In the genomic region with DNA sequence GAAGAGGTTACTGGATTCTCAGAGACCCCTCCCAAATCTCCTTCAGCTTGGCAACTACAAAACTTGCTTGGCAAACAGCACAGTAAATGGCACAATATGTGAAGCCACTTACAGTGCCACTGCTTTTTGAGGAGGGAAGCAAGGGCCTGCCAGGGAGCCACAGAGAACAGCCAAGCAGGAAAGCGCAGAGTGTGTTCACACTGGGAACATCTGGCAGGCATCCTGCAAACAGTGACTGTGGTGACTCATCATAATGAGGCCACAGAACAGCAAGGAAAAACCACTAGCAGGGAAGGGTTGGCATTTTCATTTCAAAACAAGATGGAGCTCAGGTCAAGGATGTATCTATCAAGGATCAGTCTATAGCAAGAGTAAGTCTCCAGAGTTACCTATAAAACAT, we compare ENCODE assay signal across 8 mouse cellular contexts. TPM values are rescaled to one million over a fixed set of nuclear protein-coding genes. Genes with fewer than 3 reads are reported as not detected.
DNase-seq lines count a peak whose midpoint lies in the region; ATAC-seq and TF ChIP-seq lines count a peak whose summit lies in the region.

No protein-coding gene starts in this region.

- H3K9ac ChIP-seq in midbrain, embryonic 15.5 days: no peak overlapping the region
- H3K9ac ChIP-seq in midbrain, embryonic 13.5 days (replicated peaks): no peak overlapping the region
- H3K9ac ChIP-seq in heart, adult 2 months (ENCODE audit: low read depth, low read length): peak overlapping the region; percentile 25; the same call in 1 of the 2 replicates

- no peak overlapping the region for H3K4me3 ChIP-seq in midbrain, embryonic 15.5 days
- no peak overlapping the region for H3K4me3 ChIP-seq in midbrain, embryonic 13.5 days (replicated peaks)
- no peak overlapping the region for H3K4me3 ChIP-seq in heart, adult 2 months

- WGBS in midbrain, embryonic 15.5 days: 75% methylated on average over 1 of the region's 1 CpGs
- WGBS in midbrain, embryonic 13.5 days: 88% methylated on average over 1 of the region's 1 CpGs
- 0% methylated on average over 1 of the region's 1 CpGs for WGBS in heart, adult 2 months

- H3K79me2 ChIP-seq in heart, adult 2 months (replicated peaks; ENCODE audit: control insufficient read depth, insufficient read depth, low read length): peaks cover 9% of the 10 kb centered on the region

- TF ChIP-seq CTCF in heart, adult 2 months (IDR thresholded peaks at IDR 0.05): no peak

- peak; percentile 88 for DNase-seq in brain, adult 2 months (ENCODE audit: low read depth, low spot score)
- peak; percentile 75 to 85 for DNase-seq in heart, adult 2 months
- DNase-seq in kidney, postnatal 14 days: peak; percentile 70
- DNase-seq in lung, adult 18-20 months: peak; percentile 80 to 86
- DNase-seq in telencephalon, adult 2 months (ENCODE audit: low read depth, low spot score): peak; percentile 38

- H3K36me3 ChIP-seq in midbrain, embryonic 15.5 days (replicated peaks): no peaks in the 10 kb centered on the region
- no peaks in the 10 kb centered on the region for H3K36me3 ChIP-seq in midbrain, embryonic 13.5 days
- H3K36me3 ChIP-seq in heart, adult 2 months (ENCODE audit: control insufficient read depth, insufficient read depth, low read length): peaks cover 10% of the 10 kb centered on the region

- TF ChIP-seq EP300 in heart, adult 2 months (IDR thresholded peaks at IDR 0.05; ENCODE audit: insufficient read depth, low read depth, low read length): peak; percentile 62; the same call in 1 of the 2 replicates

- no peaks in the 10 kb centered on the region for H3K27me3 ChIP-seq in midbrain, embryonic 15.5 days (replicated peaks)
- H3K27me3 ChIP-seq in midbrain, embryonic 13.5 days: no peaks in the 10 kb centered on the region
- H3K27me3 ChIP-seq in heart, adult 2 months (ENCODE audit: control insufficient read depth, insufficient read depth, low read length): no peaks in the 10 kb centered on the region

- intact Hi-C loops in heart, adult 2 months (cut with DNase I): no loop called here

- H3K4me2 ChIP-seq in midbrain, embryonic 15.5 days: no peak overlapping the region
- no peak overlapping the region for H3K4me2 ChIP-seq in midbrain, embryonic 13.5 days (replicated peaks)

- H3K4me1 ChIP-seq in midbrain, embryonic 15.5 days: no peaks in the 10 kb centered on the region
- H3K4me1 ChIP-seq in midbrain, embryonic 13.5 days (replicated peaks): no peaks in the 10 kb centered on the region
- H3K4me1 ChIP-seq in heart, adult 2 months (ENCODE audit: control insufficient read depth, insufficient read depth, low read length): peaks cover 21% of the 10 kb centered on the region

- 0 out of 2 replicates have a peak, but pooled peaks have one; percentile 27 for ATAC-seq in midbrain, embryonic 15.5 days (replicated peaks)
- no peak for ATAC-seq in midbrain, embryonic 13.5 days
- ATAC-seq in megakaryocyte-erythroid progenitor cell, adult 5-6 weeks (replicated peaks; ENCODE audit: low FRiP score, low TSS enrichment, poor library complexity, severe bottlenecking): no peak

- H3K27ac ChIP-seq in midbrain, embryonic 15.5 days: no peak overlapping the region
- H3K27ac ChIP-seq in midbrain, embryonic 13.5 days: no peak overlapping the region
- H3K27ac ChIP-seq in heart, adult 2 months: peak overlapping the region; percentile 55

- H3K9me3 ChIP-seq in midbrain, embryonic 15.5 days: no peaks in the 10 kb centered on the region
- no peaks in the 10 kb centered on the region for H3K9me3 ChIP-seq in midbrain, embryonic 13.5 days

- no peak for TF ChIP-seq POLR2A in heart, adult 2 months (IDR thresholded peaks at IDR 0.05; ENCODE audit: insufficient read depth, low read depth, low read length)

RNA-seq across cellular contexts. Expression of gene Jak1, which starts 30.8 kb away (rescaled TPM):
- polyA plus RNA-seq in midbrain, embryonic 15.5 days (2015; fragmentation: Nextera tagmentation; extraction: Ambion mirVana): 71.5 and 73.0 TPM in 2 replicates
- polyA plus RNA-seq in midbrain, embryonic 13.5 days (2015; fragmentation: Nextera tagmentation; extraction: Ambion mirVana): 47.9 TPM in 2 replicates
- total RNA-seq in heart, adult 2 months (2021): 10 to 100 TPM; 86.7 to 95.4 TPM
- 30.9 and 53.7 TPM in 2 replicates for polyA plus RNA-seq in heart, adult 2 months (2012; rRNA removed)
- total RNA-seq in megakaryocyte-erythroid progenitor cell, adult 5-6 weeks (2014; fragmentation: Nextera tagmentation): 82.6 and 108 TPM in 2 replicates
- 84.7 and 85.5 TPM in 2 replicates for total RNA-seq in megakaryocyte-erythroid progenitor cell, adult 5-6 weeks (2017)

Comparison
In these comparisons a context has a peak if more than half of its experiments do, and no peak if none do; other contexts are left out.
1. DNase-seq: peak in every context shown above with its lines; median percentile 88 in brain, adult 2 months; 83 in lung, adult 18-20 months; 80 in heart, adult 2 months; 70 in kidney, postnatal 14 days; 38 in telencephalon, adult 2 months.